Mouse (Mus musculus) spleen, adult 2 months (tissue): ENCODE data around the gene Acadvl.

Experiments used
- CTCF ChIP-seq: fragments of 200-500 bp; IDR thresholded peaks from 2 replicates; pipeline ENCODE4 v1.5.1; 2011; ENCODE audit warnings: mild to moderate bottlenecking, inconsistent platforms; ENCODE audit not compliant: insufficient read depth, insufficient read length, insufficient replicate concordance; ENCODE audit errors: extremely low read depth
- POLR2A ChIP-seq: fragments of 200-500 bp; IDR thresholded peaks from 2 replicates; pipeline ENCODE4 v1.6.1; 2011; ENCODE audit warnings: low read depth, low read length, inconsistent platforms

GRCm38 (mm10) chr11:70028401-70029129 lies 13.4 kb upstream of the Acadvl start:
- TF ChIP-seq CTCF (no peak), POLR2A (no peak)
